Mouse (Mus musculus): ENCODE measurements around the gene Gm20696. TPM values are rescaled to one million over a fixed set of nuclear protein-coding genes. Genes with fewer than 3 reads are reported as not detected.

Gene Gm20696
- total and polyA plus RNA-seq, 3 experiments, result 1.5 to 7.1 TPM; not detected in 1

DNA sequence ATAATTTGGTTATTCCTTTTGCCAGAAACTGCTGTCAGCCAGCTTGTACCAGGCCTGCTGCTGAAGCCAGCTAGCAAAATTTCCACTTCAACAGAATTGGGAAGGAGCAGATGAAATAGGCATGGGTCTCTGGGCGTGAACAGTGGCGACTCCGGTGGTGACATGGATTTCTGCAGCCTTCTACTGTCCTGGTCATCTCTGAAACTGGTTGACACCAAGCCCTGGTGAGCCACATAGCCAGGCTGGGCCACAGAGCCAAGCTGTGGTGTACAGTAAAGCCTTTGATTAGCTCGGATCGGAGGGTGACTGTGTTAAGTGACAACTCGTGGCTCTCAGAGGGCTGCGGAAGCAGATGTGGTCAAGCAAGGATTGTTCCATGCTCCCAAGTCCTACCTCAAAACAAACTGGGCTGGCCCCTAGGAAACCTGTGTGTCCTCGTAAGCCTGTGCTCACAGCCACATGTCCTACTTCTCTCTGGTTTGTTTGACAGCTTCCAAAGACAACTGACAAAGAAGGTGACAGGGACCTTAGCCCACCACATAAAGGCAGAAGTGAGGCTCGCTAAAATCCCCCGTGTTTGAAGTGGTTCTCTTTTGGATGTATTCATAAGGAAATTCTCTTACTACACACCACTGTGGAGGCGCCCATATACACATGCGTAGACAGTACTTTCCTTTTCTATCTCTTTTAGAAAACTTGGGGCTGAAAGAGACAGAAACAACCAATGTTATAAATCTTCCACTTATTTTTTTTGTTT is 180.5 kb downstream of the Gm20696 start:
- Histone ChIP-seq H3K36me3 (replicated peaks) (peaks cover 59% of the 10 kb centered on the region), H3K4me1 (ENCODE audit: insufficient read depth, low read depth, low read length) (peaks cover 6% of the 10 kb centered on the region; the same call in 1 of the 2 replicates), H3K9me3 (replicated peaks) (no peaks in the 10 kb centered on the region), H3K4me3 (ENCODE audit: low read depth, low read length) (no peak overlapping the region), H3K27me3 (ENCODE audit: insufficient read depth, low read length) (no peaks in the 10 kb centered on the region)
- no peak for DNase-seq (ENCODE audit: low spot score)
- TF ChIP-seq GATA1 (IDR thresholded peaks at IDR 0.05; ENCODE audit: borderline replicate concordance, low read length) (no peak), GATA2 (IDR thresholded peaks at IDR 0.05; ENCODE audit: borderline replicate concordance, low read depth, low read length) (no peak), POLR2AphosphoS5 (IDR thresholded peaks at IDR 0.05; ENCODE audit: insufficient replicate concordance, low read depth, low read length) (no peak), TAL1 (conservative IDR thresholded peaks at IDR 0.05; ENCODE audit: low read depth, low read length) (no peak), CTCF (IDR thresholded peaks at IDR 0.05; ENCODE audit: low read depth, low read length) (no peak)
- ATAC-seq (ENCODE audit: extremely low read depth, insufficient number of reproducible peaks, low FRiP score, poor library complexity, severe bottlenecking), result no peak

DNA sequence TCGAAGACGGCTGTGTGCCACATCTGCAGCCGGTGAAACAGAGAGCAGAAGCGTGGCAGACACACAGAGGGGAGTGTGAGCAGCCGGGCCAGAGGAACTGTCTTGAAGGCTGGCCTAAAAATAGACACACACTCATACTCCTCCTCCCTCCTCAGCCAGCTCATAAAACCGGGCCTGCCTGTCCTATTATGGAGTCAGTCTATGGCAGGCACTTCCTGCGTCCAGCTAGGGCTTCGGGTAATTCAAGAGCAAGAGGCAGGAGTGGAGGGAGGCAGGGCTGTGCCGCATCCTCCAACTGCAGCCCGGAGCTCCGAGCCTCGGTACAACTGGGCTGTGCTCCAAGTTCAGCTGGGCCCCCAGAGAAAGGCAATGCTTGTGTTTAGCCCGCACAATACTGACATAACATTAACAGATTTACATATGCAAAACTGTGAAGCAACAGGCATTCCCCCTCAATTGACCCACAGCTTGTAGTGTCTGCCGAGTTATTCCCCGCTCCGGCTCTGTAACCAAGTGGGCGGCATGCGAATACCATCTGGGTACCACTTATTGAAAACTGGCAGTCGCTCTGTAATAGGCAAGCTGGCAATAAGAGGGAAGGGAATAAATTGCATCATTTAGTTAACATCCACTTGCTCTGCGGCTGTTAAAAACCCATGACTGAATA is 181.2 kb downstream of the Gm20696 start:
- DNase-seq (ENCODE audit: low spot score) (no peak), ATAC-seq (ENCODE audit: extremely low read depth, insufficient number of reproducible peaks, low FRiP score, poor library complexity, severe bottlenecking) (no peak)
- Histone ChIP-seq H3K36me3 (replicated peaks) (peaks cover 54% of the 10 kb centered on the region), H3K4me1 (ENCODE audit: insufficient read depth, low read depth, low read length) (peaks cover 2% of the 10 kb centered on the region; the same call in 1 of the 2 replicates), H3K27me3 (ENCODE audit: insufficient read depth, low read length) (no peaks in the 10 kb centered on the region), H3K4me3 (ENCODE audit: low read depth, low read length) (no peak overlapping the region), H3K9me3 (replicated peaks) (no peaks in the 10 kb centered on the region)
- TF ChIP-seq GATA1 (IDR thresholded peaks at IDR 0.05; ENCODE audit: borderline replicate concordance, low read length), result no peak
- no peak for TF ChIP-seq TAL1 (conservative IDR thresholded peaks at IDR 0.05; ENCODE audit: low read depth, low read length)
- TF ChIP-seq POLR2AphosphoS5 (IDR thresholded peaks at IDR 0.05; ENCODE audit: insufficient replicate concordance, low read depth, low read length), result no peak
- TF ChIP-seq GATA2 (IDR thresholded peaks at IDR 0.05; ENCODE audit: borderline replicate concordance, low read depth, low read length), result no peak
- no peak for TF ChIP-seq CTCF (IDR thresholded peaks at IDR 0.05; ENCODE audit: low read depth, low read length)

DNA sequence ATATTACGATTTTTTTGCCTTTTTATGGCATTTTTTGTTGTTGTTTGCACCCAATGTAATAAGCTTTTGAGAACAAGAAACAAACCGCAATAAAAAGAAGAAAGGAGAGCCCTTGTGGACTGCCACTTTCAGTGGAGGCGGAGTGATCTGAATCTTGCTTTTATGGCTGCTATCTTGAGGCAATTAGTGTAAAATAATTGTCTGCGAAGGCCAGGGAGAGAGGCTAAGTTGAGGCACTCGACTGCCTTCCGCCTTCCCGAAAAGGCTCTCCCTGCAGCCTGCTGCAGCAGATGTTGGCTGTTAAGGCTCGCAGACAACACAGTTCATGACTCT is 181.7 kb downstream of the Gm20696 start:
- DNase-seq (ENCODE audit: low spot score) (no peak), ATAC-seq (ENCODE audit: extremely low read depth, insufficient number of reproducible peaks, low FRiP score, poor library complexity, severe bottlenecking) (no peak)
- Histone ChIP-seq H3K9me3 (replicated peaks) (no peaks in the 10 kb centered on the region), H3K27me3 (ENCODE audit: insufficient read depth, low read length) (no peaks in the 10 kb centered on the region), H3K4me1 (ENCODE audit: insufficient read depth, low read depth, low read length) (no peaks in the 10 kb centered on the region), H3K4me3 (ENCODE audit: low read depth, low read length) (no peak overlapping the region), H3K36me3 (replicated peaks) (peaks cover 52% of the 10 kb centered on the region)
- TF ChIP-seq TAL1 (conservative IDR thresholded peaks at IDR 0.05; ENCODE audit: low read depth, low read length) (no peak), CTCF (IDR thresholded peaks at IDR 0.05; ENCODE audit: low read depth, low read length) (no peak), GATA1 (IDR thresholded peaks at IDR 0.05; ENCODE audit: borderline replicate concordance, low read length) (no peak), POLR2AphosphoS5 (IDR thresholded peaks at IDR 0.05; ENCODE audit: insufficient replicate concordance, low read depth, low read length) (no peak), GATA2 (IDR thresholded peaks at IDR 0.05; ENCODE audit: borderline replicate concordance, low read depth, low read length) (no peak)

DNA sequence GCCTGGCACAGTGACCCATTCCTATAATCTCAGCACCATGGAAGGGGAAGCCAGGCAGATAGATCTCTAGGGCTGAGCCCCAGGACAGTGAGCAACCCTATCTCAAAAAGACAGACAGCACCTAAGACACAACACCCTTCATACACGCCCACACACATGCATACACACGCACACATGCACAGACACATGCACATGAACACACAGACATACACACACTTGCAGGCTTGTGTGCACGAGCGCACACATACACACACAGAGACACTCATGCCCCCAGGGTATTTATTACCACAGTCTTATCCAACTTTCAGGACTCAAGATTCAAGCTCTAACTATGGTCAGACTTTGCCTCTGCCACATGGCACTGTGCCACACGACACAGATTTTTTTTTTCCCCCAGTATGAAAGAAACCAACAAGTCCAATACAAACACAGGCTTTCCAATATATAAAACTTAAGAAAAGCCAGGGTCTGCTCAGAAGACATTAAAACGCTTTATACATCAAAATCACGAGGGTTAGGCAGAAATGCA is 182.3 kb downstream of the Gm20696 start:
- Histone ChIP-seq H3K9me3 (replicated peaks) (no peaks in the 10 kb centered on the region), H3K27me3 (ENCODE audit: insufficient read depth, low read length) (no peaks in the 10 kb centered on the region), H3K36me3 (replicated peaks) (peaks cover 49% of the 10 kb centered on the region), H3K4me1 (ENCODE audit: insufficient read depth, low read depth, low read length) (no peaks in the 10 kb centered on the region), H3K4me3 (ENCODE audit: low read depth, low read length) (no peak overlapping the region)
- DNase-seq (ENCODE audit: low spot score) (no peak), ATAC-seq (ENCODE audit: extremely low read depth, insufficient number of reproducible peaks, low FRiP score, poor library complexity, severe bottlenecking) (no peak)
- no peak for TF ChIP-seq POLR2AphosphoS5 (IDR thresholded peaks at IDR 0.05; ENCODE audit: insufficient replicate concordance, low read depth, low read length)
- TF ChIP-seq GATA2 (IDR thresholded peaks at IDR 0.05; ENCODE audit: borderline replicate concordance, low read depth, low read length), result no peak
- no peak for TF ChIP-seq TAL1 (conservative IDR thresholded peaks at IDR 0.05; ENCODE audit: low read depth, low read length)
- TF ChIP-seq CTCF (IDR thresholded peaks at IDR 0.05; ENCODE audit: low read depth, low read length), result no peak
- no peak for TF ChIP-seq GATA1 (IDR thresholded peaks at IDR 0.05; ENCODE audit: borderline replicate concordance, low read length)

DNA sequence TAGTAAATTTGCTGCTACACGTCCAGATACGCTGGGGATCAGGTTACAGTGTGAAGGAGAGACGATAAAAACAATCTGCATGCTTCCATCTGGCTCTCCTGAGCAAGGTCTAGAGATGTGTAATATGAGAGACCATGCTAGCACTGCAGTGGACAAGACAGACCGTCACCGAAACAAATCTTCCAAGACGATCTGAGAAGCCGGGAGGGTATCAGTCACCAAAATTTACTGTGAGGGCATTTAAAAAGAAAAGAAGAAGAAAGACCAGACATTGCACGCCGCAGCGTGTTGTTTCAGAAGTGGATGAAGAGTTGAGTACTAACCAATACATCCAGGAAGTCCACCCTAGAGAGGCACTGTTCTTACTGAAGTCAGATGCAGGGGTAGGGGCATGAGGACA is 183.0 kb downstream of the Gm20696 start:
- ATAC-seq (ENCODE audit: extremely low read depth, insufficient number of reproducible peaks, low FRiP score, poor library complexity, severe bottlenecking) (no peak), DNase-seq (ENCODE audit: low spot score) (no peak)
- Histone ChIP-seq H3K27me3 (ENCODE audit: insufficient read depth, low read length) (no peaks in the 10 kb centered on the region), H3K36me3 (replicated peaks) (peaks cover 50% of the 10 kb centered on the region), H3K4me1 (ENCODE audit: insufficient read depth, low read depth, low read length) (no peaks in the 10 kb centered on the region), H3K4me3 (ENCODE audit: low read depth, low read length) (no peak overlapping the region), H3K9me3 (replicated peaks) (no peaks in the 10 kb centered on the region)
- TF ChIP-seq GATA1 (IDR thresholded peaks at IDR 0.05; ENCODE audit: borderline replicate concordance, low read length) (no peak), TAL1 (conservative IDR thresholded peaks at IDR 0.05; ENCODE audit: low read depth, low read length) (no peak), CTCF (IDR thresholded peaks at IDR 0.05; ENCODE audit: low read depth, low read length) (no peak), GATA2 (IDR thresholded peaks at IDR 0.05; ENCODE audit: borderline replicate concordance, low read depth, low read length) (no peak), POLR2AphosphoS5 (IDR thresholded peaks at IDR 0.05; ENCODE audit: insufficient replicate concordance, low read depth, low read length) (no peak)

DNA sequence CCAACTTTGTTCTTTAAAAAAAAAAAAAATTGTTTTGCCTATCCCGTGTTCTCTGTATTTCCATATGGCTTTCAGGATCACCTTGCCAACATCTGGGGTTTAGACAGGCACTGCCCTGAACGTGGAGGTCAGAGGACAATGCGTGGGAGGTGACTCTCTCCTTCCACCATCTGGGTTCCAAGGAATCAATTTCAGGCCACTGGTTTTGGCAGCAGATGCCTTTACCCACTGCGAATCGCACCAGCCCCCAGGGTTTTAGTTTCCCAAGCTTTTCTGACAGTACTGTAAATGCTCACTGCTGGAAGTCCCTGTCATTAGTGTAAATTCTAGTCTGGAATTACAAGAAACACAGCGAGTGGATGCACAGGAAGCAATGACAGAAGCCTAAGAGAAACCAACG is 185.0 kb downstream of the Gm20696 start:
- no peaks in the 10 kb centered on the region for H3K4me1 ChIP-seq (ENCODE audit: insufficient read depth, low read depth, low read length)
- TF ChIP-seq GATA1 (IDR thresholded peaks at IDR 0.05; ENCODE audit: borderline replicate concordance, low read length), result no peak
- no peak for TF ChIP-seq GATA2 (IDR thresholded peaks at IDR 0.05; ENCODE audit: borderline replicate concordance, low read depth, low read length)
- TF ChIP-seq POLR2AphosphoS5 (IDR thresholded peaks at IDR 0.05; ENCODE audit: insufficient replicate concordance, low read depth, low read length), result no peak
- TF ChIP-seq TAL1 (conservative IDR thresholded peaks at IDR 0.05; ENCODE audit: low read depth, low read length), result no peak
- no peak for TF ChIP-seq CTCF (IDR thresholded peaks at IDR 0.05; ENCODE audit: low read depth, low read length)
- ATAC-seq (ENCODE audit: extremely low read depth, insufficient number of reproducible peaks, low FRiP score, poor library complexity, severe bottlenecking) (no peak), DNase-seq (ENCODE audit: low spot score) (no peak)
- no peak overlapping the region for H3K4me3 ChIP-seq (ENCODE audit: low read depth, low read length)
- H3K27me3 ChIP-seq (ENCODE audit: insufficient read depth, low read length), result no peaks in the 10 kb centered on the region
- H3K9me3 ChIP-seq (replicated peaks), result no peaks in the 10 kb centered on the region
- peaks cover 54% of the 10 kb centered on the region for H3K36me3 ChIP-seq (replicated peaks)

Data from G1E (cell line).